Mouse (Mus musculus) adrenal gland, adult 2 months (tissue): Measurements from ENCODE around the gene Pgr. TPM values are rescaled to one million over a fixed set of nuclear protein-coding genes. Genes with fewer than 3 reads are reported as not detected.

ENCODE experiments used
- DNase-seq: peaks from one replicate; pipeline ENCODE4 v3.0.0; 2021
- long read RNA-seq: library from polyadenylated mRNA; stranded (forward); transcript quantifications from one replicate; pipeline ENCODE4 v2.0.0, GENCODE M21; 2021
- polyA plus RNA-seq: library from polyadenylated mRNA; depleted of rRNA; stranded (reverse); fragments of >200 nt; gene quantifications from 2 replicates; pipeline ENCODE4 v1.2.3, GENCODE M21; 2012; rRNA removed
- total RNA-seq, 2 experiments: library from RNA; stranded (reverse); gene quantifications; 2 replicates each; pipeline ENCODE4 v1.2.3; 2021

Gene Pgr
- total RNA-seq (under 1 TPM; 0.14 to 0.38 TPM), polyA plus RNA-seq (0.29 and 0.35 TPM in 2 replicates)
- long read RNA-seq: 0 reads

GRCm38 (mm10) chr9:8899616-8900202 lies at the start of gene Pgr:
TSS of gene Pgr (plus strand) at chr9:8899833.
- peak; percentile 19 for DNase-seq

DNA sequence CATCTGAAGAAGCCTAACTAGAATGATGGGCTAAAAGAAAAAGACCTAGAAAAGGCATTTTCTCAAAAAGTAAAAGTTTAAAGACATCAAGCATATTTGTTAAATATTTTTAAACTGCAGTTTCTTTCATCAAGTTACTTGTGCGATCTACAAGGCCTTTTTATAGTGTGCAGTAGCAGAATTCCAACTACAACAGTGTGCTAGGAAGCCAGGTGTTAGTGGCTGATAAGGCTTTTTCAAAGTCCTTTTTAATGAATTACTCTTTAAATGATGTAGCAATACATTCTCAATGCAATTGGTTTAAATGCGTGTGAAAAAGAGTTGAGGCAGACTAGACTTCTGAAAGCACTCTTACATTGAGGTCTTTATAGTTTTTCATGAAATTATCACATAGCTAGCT lies 42.2 kb upstream of the Pgr start:
- no peak for DNase-seq

DNA sequence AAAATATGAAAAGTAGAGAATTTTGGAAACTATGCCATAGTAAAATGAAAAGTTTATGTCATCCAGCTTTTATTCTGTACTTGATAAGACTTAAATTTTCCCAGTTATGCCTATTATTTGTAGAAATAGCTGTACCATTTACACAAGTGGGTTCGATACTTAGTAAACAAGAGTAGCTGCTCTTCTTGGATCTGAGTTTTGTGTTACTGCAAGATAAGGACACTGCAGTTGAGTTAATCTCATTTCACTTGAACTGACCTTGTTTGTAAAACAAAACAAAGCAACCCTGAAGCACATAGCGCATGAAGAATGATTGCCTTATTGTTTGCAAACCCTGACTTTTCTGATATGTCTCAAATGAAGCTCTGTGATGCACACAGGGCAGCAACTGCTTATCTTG lies 31.1 kb upstream of the Pgr start:
- DNase-seq: no peak

DNA sequence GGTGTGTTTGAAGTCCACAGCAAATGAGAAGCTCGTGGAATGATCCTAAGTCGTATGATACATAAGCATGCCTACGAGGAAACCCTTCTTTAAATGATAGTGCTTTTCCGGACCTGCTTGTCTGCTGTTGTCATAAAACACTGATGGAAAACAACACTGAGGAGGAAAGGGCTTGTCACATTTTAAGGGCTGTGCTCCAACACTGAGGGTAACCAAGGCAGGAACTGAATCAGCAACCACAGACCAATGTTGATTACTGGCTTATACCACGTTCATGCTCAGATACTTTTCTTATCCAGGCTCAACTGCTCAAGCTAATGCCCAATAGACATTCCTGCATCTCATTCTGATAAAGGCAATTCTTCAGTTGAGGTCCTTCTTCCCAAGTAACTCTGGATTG lies 4.4 kb upstream of the Pgr start:
- DNase-seq: no peak

DNA sequence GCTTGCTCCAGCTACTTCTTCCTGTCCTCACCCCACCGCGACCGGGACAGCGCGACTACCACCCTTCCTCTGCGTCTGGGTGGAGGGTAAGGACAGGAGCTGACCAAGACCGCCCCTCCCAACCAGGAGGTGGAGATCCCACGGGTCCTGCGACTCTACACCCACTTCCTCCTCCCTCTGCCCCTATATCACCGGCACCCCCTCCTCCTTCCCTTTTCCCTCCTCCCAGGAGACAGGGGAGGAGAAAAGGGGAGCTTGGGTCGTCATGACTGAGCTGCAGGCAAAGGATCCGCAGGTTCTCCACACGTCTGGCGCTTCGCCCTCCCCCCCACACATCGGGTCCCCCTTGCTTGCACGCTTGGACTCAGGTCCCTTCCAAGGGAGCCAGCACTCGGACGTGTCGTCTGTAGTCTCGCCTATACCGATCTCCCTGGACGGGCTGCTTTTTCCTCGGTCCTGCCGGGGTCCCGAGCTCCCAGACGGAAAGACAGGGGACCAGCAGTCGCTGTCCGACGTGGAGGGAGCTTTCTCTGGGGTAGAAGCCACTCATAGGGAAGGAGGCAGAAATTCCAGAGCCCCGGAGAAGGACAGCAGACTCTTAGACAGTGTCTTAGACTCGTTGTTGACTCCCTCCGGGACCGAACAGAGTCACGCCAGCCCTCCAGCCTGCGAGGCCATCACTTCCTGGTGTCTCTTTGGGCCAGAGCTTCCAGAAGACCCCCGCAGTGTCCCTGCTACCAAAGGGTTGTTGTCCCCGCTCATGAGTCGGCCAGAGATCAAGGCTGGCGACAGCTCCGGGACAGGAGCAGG lies 775 bp downstream of the Pgr start:
- peak; percentile 23 for DNase-seq

DNA sequence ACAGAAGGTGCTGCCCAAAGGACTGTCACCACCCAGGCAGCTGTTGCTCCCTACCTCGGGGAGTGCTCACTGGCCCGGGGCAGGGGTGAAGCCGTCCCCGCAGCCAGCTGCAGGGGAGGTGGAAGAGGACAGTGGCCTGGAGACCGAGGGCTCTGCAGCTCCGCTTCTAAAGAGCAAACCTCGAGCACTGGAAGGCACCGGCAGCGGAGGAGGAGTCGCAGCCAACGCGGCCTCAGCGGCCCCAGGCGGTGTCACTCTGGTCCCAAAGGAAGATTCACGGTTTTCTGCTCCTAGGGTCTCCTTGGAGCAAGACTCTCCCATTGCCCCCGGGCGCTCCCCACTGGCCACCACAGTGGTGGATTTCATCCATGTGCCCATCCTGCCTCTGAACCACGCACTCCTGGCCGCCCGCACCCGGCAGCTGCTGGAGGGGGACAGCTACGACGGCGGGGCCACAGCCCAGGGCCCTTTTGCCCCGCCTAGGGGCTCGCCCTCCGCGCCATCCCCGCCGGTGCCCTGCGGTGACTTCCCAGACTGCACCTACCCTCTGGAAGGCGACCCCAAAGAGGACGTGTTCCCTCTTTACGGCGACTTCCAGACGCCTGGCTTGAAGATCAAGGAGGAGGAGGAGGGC lies 1.5 kb downstream of the Pgr start:
- peak; percentile 32 for DNase-seq

GRCm38 (mm10) chr9:8901647-8902131 lies 2.1 kb downstream of the Pgr start:
- peak; percentile 29 for DNase-seq

DNA sequence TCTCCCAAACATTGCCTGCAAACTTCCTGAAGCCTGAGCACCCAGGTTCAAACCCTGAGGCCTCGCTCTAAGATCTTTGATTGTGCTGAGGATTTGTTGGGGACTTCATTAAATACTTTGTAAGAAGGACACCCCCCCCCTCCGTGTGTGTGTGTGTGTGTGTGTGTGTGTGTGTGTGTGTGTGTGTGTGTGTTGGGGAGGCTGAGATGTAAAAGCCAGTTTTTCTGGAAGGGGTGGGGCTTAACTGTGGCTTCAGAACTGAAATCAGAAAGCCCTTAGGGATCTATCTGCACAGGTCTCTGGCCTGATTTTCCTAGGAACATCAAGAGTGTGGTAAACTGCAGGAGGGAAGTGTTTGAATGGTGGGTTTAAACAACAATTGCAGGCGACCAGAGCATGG lies 2.6 kb downstream of the Pgr start:
- no peak for DNase-seq

GRCm38 (mm10) chr9:8927561-8927960 lies 27.9 kb downstream of the Pgr start:
- no peak for DNase-seq

GRCm38 (mm10) chr9:8937753-8938152 lies 38.1 kb downstream of the Pgr start:
- no peak for DNase-seq

DNA sequence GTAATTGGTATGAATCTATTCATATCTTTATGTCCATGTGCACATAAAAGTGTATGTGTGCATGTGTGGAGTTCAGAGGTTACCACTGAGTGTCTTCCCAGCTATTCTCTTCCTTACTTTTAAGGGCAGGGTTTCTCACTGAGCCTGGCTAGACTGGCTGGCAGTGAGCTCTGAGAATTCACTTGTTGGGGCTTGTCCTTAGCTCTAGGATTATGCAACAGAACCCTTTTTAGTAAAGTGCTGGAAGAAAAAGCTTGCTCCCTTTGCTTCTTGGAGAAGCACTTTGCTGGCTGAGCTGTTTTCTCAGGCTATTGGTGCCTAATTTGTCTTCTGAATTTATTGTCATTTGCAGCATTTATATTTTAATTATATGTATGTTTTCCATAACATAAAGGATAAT lies 53.7 kb downstream of the Pgr start:
- no peak for DNase-seq

- DNase-seq: peak; percentile 31
Measured at GRCm38 (mm10) chr9:8964512-8965133, 65.0 kb downstream of the Pgr start.

GRCm38 (mm10) chr9:8970240-8970639 lies 70.6 kb downstream of the Pgr start:
- no peak for DNase-seq

GRCm38 (mm10) chr9:8971491-8971890 lies 71.9 kb downstream of the Pgr start, which contains the start of gene Gm16485:
TSS of gene Gm16485 (plus strand) at chr9:8971791.
- no peak for DNase-seq

DNA sequence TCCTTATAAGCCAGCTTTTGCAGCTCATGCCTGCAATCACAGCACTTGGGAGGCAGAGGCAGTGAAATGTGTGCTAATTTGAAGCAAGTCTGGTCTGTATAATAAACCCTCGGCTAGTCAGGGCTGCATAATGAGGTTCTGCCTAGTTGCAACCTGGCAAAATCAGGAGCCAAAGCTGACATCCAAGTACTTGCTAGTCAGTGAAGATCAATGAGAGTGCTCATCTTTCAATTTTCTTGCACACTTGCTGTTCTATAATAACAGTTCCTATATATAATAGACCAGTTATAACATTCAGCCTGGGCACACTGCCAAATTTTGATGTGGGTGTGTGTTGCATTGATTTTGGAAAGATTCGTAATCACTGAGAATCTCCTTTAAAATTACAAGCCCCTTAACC lies 78.1 kb downstream of the Pgr start:
- DNase-seq: no peak

DNA sequence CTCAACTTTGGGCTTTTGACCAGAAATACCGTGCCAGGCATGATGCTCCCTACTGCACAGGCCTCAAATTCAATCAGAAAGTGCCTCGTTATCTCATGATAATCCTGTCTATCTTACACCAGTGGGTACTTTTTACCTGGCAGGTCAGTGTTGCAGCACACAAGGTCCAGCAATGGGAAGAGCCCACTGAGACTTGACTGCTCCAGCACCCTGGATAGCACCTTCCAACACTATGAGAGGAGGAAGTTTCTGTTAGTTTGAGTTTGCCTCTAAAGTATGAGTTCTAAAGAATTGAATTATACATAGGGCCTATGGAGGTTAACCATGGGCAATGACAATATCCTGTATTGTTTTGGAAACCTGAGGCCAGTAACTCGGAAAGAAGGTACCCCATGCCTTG lies 82.7 kb downstream of the Pgr start:
- DNase-seq: no peak

DNA sequence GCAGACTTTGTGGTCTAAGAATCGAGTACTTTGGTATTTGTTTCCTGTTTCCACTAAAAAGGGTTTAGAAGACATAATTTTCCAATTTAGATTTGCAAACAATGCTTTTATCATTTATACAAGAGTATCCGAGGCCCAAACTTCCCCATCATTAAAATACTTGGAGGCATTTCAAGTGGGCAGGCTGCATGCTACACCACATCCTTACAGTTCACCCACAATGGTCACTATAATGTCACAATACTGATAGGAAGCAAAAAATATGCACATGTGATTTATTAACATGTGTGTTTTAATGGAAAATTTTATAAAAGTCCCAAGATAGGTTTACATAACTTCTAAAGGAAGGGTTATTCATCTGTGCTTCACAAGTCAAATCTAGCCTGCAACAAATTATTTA lies 96.9 kb downstream of the Pgr start:
- DNase-seq: no peak

DNA sequence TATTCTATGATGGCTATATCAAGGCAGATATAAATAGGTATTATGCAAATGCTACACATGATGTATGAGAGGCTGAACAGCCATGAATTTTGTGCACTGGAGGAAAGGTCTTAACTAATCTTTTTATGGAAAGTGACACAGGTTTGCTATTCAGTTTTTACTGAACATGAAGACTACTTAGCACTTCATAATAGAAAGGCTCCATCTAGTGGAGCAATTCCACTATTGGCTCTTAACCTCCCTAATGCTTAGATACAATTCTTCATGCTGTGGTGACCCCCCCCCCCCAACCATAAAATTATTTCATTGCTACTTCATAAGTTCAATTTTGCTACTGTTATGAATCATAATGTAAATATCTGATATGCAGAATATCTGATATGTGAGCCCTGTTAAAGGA lies 101.5 kb downstream of the Pgr start:
- no peak for DNase-seq

DNA sequence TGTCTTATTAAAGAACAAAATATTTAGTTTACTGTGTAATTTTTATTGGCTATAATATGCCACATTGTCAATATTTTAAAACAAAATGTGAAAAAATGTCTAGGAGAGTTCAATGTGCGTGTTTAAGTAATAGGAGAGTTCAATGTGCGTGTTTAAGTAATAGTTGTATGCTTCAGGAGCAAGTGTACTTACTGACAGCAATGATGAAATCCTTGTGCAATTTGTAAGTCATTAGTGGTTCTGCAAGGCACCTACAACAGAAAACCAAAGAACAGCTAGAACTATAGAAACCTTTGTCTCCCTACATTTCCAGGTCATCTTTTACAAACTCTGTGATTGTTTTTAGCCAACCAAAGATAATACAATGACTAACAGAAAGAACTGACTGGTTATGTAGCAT lies 115.5 kb downstream of the Pgr start:
- no peak for DNase-seq
